Mouse (Mus musculus): ENCODE measurements around the gene Gcn1l1.
"Not testable (repeated sequence)": the region's sequence is repeated elsewhere in the genome, so short reads cannot be mapped to it uniquely, and the experiment has no call there.

Gene Gcn1l1

GRCm38 (mm10) chr5:115560336-115560905 lies 4.6 kb upstream of the Gcn1l1 start:
- DNase-seq, result no peak

GRCm38 (mm10) chr5:115563771-115564585 lies 1.1 kb upstream of the Gcn1l1 start:
- no peak for DNase-seq

- no peak for DNase-seq
Observed at GRCm38 (mm10) chr5:115565403-115565802, 349 bp downstream of the Gcn1l1 start.

- DNase-seq, result no peak
Observed at GRCm38 (mm10) chr5:115568681-115569080, 3.6 kb downstream of the Gcn1l1 start.

- DNase-seq, result no peak
Observed at GRCm38 (mm10) chr5:115569308-115569707, 4.3 kb downstream of the Gcn1l1 start.

- DNase-seq, result no peak
Observed at GRCm38 (mm10) chr5:115569721-115570120, 4.7 kb downstream of the Gcn1l1 start.

- DNase-seq, result no peak
Observed at GRCm38 (mm10) chr5:115571086-115571485, 6.0 kb downstream of the Gcn1l1 start.

GRCm38 (mm10) chr5:115572679-115573535 lies 7.9 kb downstream of the Gcn1l1 start:
- no peak for DNase-seq

- DNase-seq, result no peak
Observed at GRCm38 (mm10) chr5:115574992-115575391, 9.9 kb downstream of the Gcn1l1 start.

GRCm38 (mm10) chr5:115577686-115578085 lies 12.6 kb downstream of the Gcn1l1 start:
- not testable (repeated sequence) for DNase-seq

- DNase-seq, result no peak
Observed at GRCm38 (mm10) chr5:115578922-115579321, 13.9 kb downstream of the Gcn1l1 start.

GRCm38 (mm10) chr5:115579363-115579762 lies 14.3 kb downstream of the Gcn1l1 start:
- DNase-seq, result no peak

GRCm38 (mm10) chr5:115580229-115581001 lies 15.4 kb downstream of the Gcn1l1 start:
- no peak for DNase-seq

- DNase-seq, result no peak
Observed at GRCm38 (mm10) chr5:115581662-115582061, 16.6 kb downstream of the Gcn1l1 start.

- DNase-seq, result no peak
Observed at GRCm38 (mm10) chr5:115585616-115586015, 20.6 kb downstream of the Gcn1l1 start.

- DNase-seq, result no peak
Observed at GRCm38 (mm10) chr5:115586166-115586565, 21.1 kb downstream of the Gcn1l1 start.

- no peak for DNase-seq
Observed at GRCm38 (mm10) chr5:115586780-115587179, 21.7 kb downstream of the Gcn1l1 start.

- no peak for DNase-seq
Observed at GRCm38 (mm10) chr5:115591028-115591427, 26.0 kb downstream of the Gcn1l1 start.

GRCm38 (mm10) chr5:115591506-115591905 lies 26.5 kb downstream of the Gcn1l1 start:
- DNase-seq, result no peak

- no peak for DNase-seq
Observed at GRCm38 (mm10) chr5:115603561-115603960, 38.5 kb downstream of the Gcn1l1 start.

GRCm38 (mm10) chr5:115611566-115611965 lies 46.5 kb downstream of the Gcn1l1 start:
- no peak for DNase-seq

GRCm38 (mm10) chr5:115613332-115613731 lies 48.3 kb downstream of the Gcn1l1 start:
- no peak for DNase-seq

GRCm38 (mm10) chr5:115614948-115615347 lies 49.9 kb downstream of the Gcn1l1 start:
- no peak for DNase-seq

Measured in thymus, adult 18-20 months (tissue).